Mouse (Mus musculus): ENCODE measurements around the gene Poln. TPM values are rescaled to one million over a fixed set of nuclear protein-coding genes. Genes with fewer than 3 reads are reported as not detected.

The Poln gene
- total RNA-seq, 2 experiments from 2014 or later: 0.97 to 2.5 TPM

DNA sequence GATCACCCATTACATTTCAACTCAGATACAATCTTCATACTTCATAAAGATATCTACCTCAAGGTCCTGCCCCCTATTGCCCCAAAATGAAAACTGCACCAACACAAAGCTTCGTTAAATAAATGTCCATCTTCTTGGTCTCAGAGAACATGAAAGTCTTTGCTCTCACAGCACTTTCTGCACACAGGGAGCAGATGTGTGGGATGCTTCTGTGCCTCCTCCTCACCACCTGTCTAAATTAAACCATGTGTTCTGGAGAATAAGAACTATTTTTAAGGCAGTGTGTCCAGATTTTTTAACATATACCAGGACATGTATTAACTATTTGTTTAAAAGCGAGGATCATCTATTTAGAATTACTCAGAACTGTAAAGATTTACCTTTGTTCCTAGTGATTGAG lies 36.5 kb downstream of the Poln start:
- ATAC-seq (replicated peaks; ENCODE audit: poor library complexity, severe bottlenecking): no peak

DNA sequence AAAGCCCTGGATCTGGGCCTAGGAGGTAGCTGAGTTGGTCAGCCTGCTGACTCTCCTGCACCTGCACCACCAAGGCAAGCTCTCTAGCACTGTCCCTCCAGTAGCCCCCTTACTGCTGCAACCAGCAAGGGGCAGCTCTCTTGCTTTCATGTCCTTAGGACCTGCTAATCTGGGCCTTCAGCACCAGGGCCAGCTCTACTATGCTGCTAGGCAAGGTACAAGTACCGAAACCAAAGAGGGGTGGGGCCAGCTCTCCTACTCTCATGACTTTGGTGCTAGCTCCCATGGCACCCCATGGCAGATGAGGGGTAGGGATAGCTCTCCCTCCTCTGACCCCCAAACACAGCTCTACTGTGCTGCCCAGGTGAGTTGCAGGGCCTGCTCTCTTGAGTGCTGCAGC lies 45.1 kb downstream of the Poln start:
- no peak for ATAC-seq (replicated peaks; ENCODE audit: poor library complexity, severe bottlenecking)

GRCm38 (mm10) chr5:34119121-34119856 lies 50.0 kb downstream of the Poln start:
- no peak for ATAC-seq (replicated peaks; ENCODE audit: poor library complexity, severe bottlenecking)

GRCm38 (mm10) chr5:34105681-34106080 lies 63.6 kb downstream of the Poln start:
- ATAC-seq (replicated peaks; ENCODE audit: poor library complexity, severe bottlenecking): peak; percentile 74

GRCm38 (mm10) chr5:34097333-34097732 lies 71.9 kb downstream of the Poln start:
- ATAC-seq (replicated peaks; ENCODE audit: poor library complexity, severe bottlenecking): peak; percentile 37; the same call in 1 of the 2 replicates

DNA sequence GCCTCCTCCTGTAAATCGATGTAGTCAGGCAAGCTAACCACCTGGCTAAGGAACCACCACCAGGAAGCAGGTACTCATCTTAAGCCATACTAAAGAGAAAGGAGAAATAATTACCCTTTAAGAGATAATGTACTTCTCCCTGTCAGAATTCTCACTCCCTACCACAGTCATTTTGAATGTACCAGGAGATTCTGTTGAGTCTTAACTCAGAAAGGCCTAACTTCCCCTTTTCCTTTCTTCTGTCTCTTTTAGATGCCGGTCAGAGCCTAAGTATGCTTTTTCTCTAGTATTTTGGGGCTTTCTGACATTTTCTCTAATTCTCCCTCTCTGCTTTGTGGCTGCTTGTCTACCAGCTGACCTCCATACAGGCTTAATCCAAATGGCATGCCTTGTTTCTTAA lies 76.2 kb downstream of the Poln start:
- no peak for ATAC-seq (replicated peaks; ENCODE audit: poor library complexity, severe bottlenecking)

GRCm38 (mm10) chr5:34032520-34032919 lies 136.7 kb downstream of the Poln start:
- no peak for ATAC-seq (replicated peaks; ENCODE audit: poor library complexity, severe bottlenecking)

GRCm38 (mm10) chr5:34031022-34031421 lies 138.2 kb downstream of the Poln start:
- no peak for ATAC-seq (replicated peaks; ENCODE audit: poor library complexity, severe bottlenecking)

- ATAC-seq (replicated peaks; ENCODE audit: poor library complexity, severe bottlenecking): no peak
Observed at GRCm38 (mm10) chr5:34030101-34030500, 139.1 kb downstream of the Poln start.

DNA sequence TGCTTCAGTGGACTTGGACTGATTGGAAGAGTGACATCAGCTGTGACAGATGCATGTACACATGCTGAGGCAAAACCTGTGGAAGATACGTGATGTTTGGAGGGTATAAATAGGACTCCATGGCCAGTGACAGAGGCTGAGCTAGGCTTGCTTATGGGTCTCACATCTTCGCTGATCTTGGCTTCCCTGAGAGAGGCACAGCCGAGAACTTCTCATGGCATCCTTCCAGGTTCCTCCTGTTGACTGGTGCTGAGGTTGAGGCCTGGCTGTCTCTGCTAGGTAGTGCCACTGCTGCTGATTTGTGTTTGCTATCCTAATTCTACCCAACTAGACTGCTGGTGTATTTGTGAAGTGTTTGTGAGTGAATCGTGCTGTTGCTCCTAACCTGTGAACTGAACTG lies 150.3 kb downstream of the Poln start:
- no peak for ATAC-seq (replicated peaks; ENCODE audit: poor library complexity, severe bottlenecking)

GRCm38 (mm10) chr5:34014652-34015051 lies 154.6 kb downstream of the Poln start:
- ATAC-seq (replicated peaks; ENCODE audit: poor library complexity, severe bottlenecking): no peak

DNA sequence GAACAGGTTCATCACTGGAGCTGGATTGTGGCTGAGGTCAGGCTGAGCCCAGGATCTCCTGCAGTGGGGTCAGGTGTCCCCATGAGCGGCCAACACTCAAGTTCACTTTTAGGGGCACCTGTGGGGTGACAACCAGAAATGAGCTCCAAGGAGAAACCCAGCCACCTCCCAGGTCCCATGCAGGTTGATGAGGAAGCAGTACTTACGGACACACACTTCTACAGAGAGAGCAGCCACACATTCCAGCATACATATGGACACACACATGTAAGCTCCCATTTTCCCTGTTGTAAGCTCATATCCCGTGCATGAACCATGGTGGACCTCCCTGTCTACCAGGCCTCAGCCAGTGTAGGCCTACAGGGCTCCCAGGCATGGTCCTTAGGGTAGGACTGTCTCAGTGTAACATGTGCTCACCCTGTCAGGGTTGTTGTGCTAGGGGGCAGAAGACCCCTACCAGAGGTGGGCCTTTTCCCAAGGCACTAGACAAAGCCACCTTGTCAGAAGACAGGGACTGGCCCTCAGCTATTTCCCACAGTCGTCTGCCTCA lies 161.8 kb downstream of the Poln start:
- ATAC-seq (replicated peaks; ENCODE audit: poor library complexity, severe bottlenecking): no peak

GRCm38 (mm10) chr5:34006832-34007231 lies 162.4 kb downstream of the Poln start:
- ATAC-seq (replicated peaks; ENCODE audit: poor library complexity, severe bottlenecking): no peak

DNA sequence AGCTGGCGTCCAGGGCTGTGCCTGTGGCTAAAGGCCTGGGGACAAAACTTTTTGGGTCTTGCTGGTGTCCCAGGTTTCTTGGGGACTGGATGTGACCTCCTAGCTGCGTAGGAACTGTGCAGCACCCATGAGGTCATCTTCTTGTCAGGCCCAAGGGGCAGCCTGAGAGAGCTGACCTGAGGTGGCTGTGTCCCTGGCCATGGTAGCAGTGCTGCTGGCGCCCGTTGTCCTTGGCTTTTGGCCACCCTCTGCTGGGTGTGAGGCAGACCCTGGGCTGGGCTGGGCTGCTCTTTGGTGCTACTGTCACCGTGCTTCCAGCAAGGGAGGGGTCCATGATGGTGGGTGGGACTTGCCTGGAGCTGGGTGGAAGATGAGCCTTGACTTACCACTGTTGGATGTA lies 164.6 kb downstream of the Poln start:
- ATAC-seq (replicated peaks; ENCODE audit: poor library complexity, severe bottlenecking): no peak

GRCm38 (mm10) chr5:34002636-34003035 lies 166.6 kb downstream of the Poln start:
- ATAC-seq (replicated peaks; ENCODE audit: poor library complexity, severe bottlenecking): no peak

DNA sequence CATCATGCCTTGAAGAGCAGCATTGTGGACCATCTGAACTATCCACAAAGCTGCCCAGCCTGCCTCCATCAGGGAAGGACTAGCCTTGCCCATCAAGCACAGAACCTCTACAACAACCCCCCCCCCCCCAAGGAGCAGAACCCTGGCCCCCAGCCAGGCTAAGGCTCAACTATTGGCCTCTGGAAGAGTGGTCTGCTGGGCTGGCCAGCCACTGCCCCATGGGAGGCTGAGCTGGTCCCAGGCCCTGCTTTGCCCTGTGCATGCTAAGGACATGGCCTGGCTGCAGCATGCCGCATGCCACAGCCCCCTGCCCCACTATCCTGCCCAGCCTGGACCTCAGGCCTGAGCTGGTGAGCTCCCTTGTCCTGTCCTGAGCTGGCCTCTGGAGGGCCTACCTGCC lies 167.8 kb downstream of the Poln start:
- no peak for ATAC-seq (replicated peaks; ENCODE audit: poor library complexity, severe bottlenecking)

DNA sequence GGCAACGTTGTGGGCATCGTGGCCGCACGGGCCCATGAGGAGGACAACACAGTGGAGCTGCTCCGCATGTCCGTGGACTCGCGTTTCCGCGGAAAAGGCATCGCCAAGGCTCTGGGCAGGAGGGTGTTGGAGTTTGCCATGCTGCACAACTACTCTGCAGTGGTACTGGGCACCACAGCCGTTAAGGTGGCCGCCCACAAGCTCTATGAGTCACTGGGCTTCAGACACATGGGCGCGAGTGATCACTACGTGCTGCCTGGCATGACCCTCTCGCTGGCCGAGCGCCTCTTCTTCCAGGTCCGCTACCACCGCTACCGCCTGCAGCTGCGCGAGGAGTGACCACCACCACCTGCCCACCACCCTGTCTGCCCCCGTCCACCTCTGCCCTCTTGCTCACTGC lies 168.4 kb downstream of the Poln start:
- no peak for ATAC-seq (replicated peaks; ENCODE audit: poor library complexity, severe bottlenecking)

- ATAC-seq (replicated peaks; ENCODE audit: poor library complexity, severe bottlenecking): no peak
Observed at GRCm38 (mm10) chr5:33999466-34000090, 169.7 kb downstream of the Poln start.

DNA sequence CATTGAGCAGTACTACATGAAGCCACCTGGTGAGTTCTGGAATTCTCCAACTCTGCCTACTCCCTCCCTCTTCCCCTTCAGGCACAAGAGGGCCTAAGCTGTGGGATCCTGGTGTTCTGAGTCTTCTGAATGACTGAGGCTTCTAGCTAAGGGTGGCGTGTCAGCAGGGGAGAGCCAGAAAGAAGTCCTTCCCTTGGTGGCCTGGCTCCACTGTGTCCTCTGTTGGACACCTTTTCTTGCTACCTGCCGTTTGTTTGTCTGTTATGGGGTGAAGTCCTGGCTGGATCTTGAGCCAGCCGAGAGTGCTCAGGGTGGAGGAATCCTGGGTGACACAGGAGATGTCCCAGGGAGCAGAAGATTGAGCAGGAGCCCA lies 170.8 kb downstream of the Poln start:
- no peak for ATAC-seq (replicated peaks; ENCODE audit: poor library complexity, severe bottlenecking)

- ATAC-seq (replicated peaks; ENCODE audit: poor library complexity, severe bottlenecking): no peak
Observed at GRCm38 (mm10) chr5:33997829-33998504, 171.3 kb downstream of the Poln start.

DNA sequence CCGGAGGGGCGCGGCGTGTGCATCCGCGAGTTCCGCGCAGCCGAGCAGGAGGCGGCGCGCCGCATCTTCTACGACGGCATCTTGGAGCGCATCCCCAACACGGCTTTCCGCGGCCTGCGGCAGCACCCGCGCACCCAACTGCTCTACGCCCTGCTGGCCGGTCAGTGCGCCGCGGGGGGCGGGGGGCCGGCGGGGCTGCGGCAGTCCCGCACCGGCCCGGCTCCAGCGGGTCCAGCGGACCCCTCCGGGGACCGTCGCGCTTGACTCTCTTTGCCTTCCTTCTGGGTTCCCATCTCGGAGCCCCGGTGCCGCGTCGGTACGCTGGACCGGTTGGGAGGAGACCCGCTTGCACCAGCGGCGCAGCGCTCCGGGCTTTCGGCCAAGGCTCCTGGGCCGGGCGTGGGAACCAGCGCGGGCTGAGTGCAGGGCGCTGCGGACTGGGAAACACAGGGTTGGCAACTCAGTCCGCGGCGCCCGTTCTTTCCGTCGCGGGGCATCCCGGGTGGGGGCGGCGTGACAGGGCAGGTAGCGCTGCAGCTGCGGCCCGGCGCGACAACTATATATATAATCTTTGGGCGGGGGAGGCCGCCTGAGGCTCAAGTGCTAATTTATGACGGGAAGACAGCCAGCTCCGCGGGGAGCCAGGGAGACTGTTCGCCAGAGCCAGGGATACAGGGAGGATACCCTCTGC lies 172.1 kb downstream of the Poln start:
- ATAC-seq (replicated peaks; ENCODE audit: poor library complexity, severe bottlenecking): 0 out of 2 replicates have a peak, but pooled peaks have one; percentile 1

All from granulocyte monocyte progenitor cell, adult 5-6 weeks (primary cell).